Mouse (Mus musculus) embryonic facial prominence, embryonic 14.5 days (tissue): ENCODE data around the gene Cfap44. TPM values are rescaled to one million over a fixed set of nuclear protein-coding genes. Genes with fewer than 3 reads are reported as not detected.

Experiments
- ATAC-seq: fragments of 200-750 bp; cut with Nextera tagmentation; 2 replicates; pipeline ENCODE4 v1.8.0; 2017; ENCODE audit warnings: low read depth, moderate number of reproducible peaks, moderate TSS enrichment
- DNase-seq: peaks from one replicate; pipeline ENCODE4 v3.0.0-alpha.2; 2015; ENCODE audit warnings: low spot score
- H3K27ac ChIP-seq: fragments of 300-500 bp; sonication (generic); replicated peaks from 2 replicates; pipeline ENCODE4 v1.5.1; 2014; ENCODE audit warnings: low read depth, mild to moderate bottlenecking, low read length, moderate library complexity
- H3K27me3 ChIP-seq: fragments of 300-500 bp; sonication (generic); replicated peaks from 2 replicates; pipeline ENCODE4 v1.6.1; 2014; ENCODE audit warnings: low read length; ENCODE audit not compliant: control insufficient read depth, insufficient read depth
- H3K36me3 ChIP-seq: fragments of 300-500 bp; sonication (generic); 2 replicates; pipeline ENCODE4 v1.6.1; 2014; ENCODE audit warnings: low read length, mixed read lengths; ENCODE audit not compliant: control insufficient read depth, insufficient read depth
- H3K4me1 ChIP-seq: fragments of 300-500 bp; sonication (generic); 2 replicates; pipeline ENCODE4 v1.6.1; 2014; ENCODE audit warnings: antibody characterized with exemption, low read length; ENCODE audit not compliant: control insufficient read depth, insufficient read depth
- H3K4me2 ChIP-seq: fragments of 300-500 bp; sonication (generic); 2 replicates; pipeline ENCODE4 v1.6.1; 2014; ENCODE audit warnings: low read depth, mild to moderate bottlenecking, low read length, moderate library complexity, mixed read lengths
- H3K4me3 ChIP-seq: fragments of 300-500 bp; sonication (generic); 2 replicates; pipeline ENCODE4 v1.5.1; 2014; ENCODE audit warnings: low read depth, mild to moderate bottlenecking, low read length
- H3K9ac ChIP-seq: fragments of 300-500 bp; sonication (generic); 2 replicates; pipeline ENCODE4 v1.6.1; 2014; ENCODE audit warnings: low read depth, mild to moderate bottlenecking, low read length, moderate library complexity, mixed read lengths
- H3K9me3 ChIP-seq: fragments of 300-500 bp; sonication (generic); 2 replicates; pipeline ENCODE4 v1.6.1; 2016; ENCODE audit warnings: low read length; ENCODE audit not compliant: control insufficient read depth
- WGBS: fragments of 180-500 bp; shearing (Covaris S2); extraction: QIAGEN DNeasy Blood & Tissue Kit; methylation state at CpG from one replicate; pipeline ENCODE4 v1.1.7; 2014; 5-methylcytosine and 5-hydroxymethylcytosine counted together
- polyA plus RNA-seq: library from polyadenylated mRNA; unstranded; fragments of >200 nt; fragmentation: Nextera tagmentation; extraction: Ambion mirVana; gene quantifications from 2 replicates; pipeline ENCODE4 v1.2.1, GENCODE M21; 2014

Gene Cfap44
- polyA plus RNA-seq, 1 experiment from 2014 or later: 2.4 TPM

DNA sequence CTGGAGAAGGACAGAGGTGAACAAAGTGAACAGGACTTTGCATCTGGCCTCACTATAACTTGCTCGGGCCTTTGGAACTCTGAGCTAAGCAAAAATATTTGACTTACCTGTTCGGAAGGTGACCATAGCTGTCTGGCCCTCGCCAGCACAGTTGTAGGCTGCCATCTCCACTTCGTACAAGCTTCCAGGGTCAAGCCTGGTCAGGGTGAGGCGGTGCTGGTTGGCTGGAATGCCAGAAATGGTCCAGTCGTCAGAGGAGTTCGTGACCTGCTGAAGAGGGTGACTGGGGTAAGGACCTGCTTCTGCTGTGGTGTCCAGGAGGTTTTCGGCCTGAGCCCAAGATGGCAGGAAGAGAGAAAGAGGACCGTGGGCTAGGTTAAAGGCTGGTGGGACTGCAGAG, 98.1 kb downstream of the Cfap44 start:
- ATAC-seq: no peak
- DNase-seq: no peak
- Histone ChIP-seq H3K9me3 (no peaks in the 10 kb centered on the region), H3K4me1 (peaks cover 14% of the 10 kb centered on the region; the same call in 1 of the 2 replicates), H3K4me2 (no peak overlapping the region), H3K27ac (no peak overlapping the region), H3K27me3 (no peaks in the 10 kb centered on the region), H3K4me3 (no peak overlapping the region), H3K36me3 (peaks cover 96% of the 10 kb centered on the region), H3K9ac (no peak overlapping the region)
- 84% methylated on average over 9 of the region's 9 CpGs for WGBS

DNA sequence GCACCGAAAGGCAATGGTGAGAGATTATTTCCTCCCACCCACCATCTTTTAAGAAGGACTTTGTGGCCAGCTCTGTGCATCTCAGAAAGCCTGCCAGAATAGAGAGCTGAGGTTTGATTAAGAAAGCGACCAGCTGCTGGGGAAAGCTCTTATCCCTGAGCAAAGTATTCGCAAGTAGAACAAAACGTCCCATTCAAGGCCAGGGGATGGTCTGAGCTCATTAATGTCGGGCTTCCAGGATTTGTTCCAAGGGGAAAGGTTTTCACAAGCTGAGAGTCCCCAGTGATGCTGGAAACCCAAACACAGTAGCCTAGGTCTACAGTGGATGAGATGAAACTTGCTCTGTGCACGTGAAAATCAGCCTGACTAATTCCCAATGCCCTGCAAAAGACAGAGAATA, 99.3 kb downstream of the Cfap44 start:
- ATAC-seq: no peak
- H3K9ac ChIP-seq: no peak overlapping the region
- DNase-seq: peak; percentile 51
- H3K4me1 ChIP-seq: peaks cover 14% of the 10 kb centered on the region; the same call in 1 of the 2 replicates
- WGBS: 32% methylated on average over 6 of the region's 6 CpGs
- H3K36me3 ChIP-seq: peaks cover 96% of the 10 kb centered on the region
- no peaks in the 10 kb centered on the region for H3K27me3 ChIP-seq
- H3K4me3 ChIP-seq: no peak overlapping the region
- no peak overlapping the region for H3K4me2 ChIP-seq
- peaks cover 5% of the 10 kb centered on the region; the same call in 1 of the 2 replicates for H3K9me3 ChIP-seq
- peak overlapping the region; percentile 65 for H3K27ac ChIP-seq

DNA sequence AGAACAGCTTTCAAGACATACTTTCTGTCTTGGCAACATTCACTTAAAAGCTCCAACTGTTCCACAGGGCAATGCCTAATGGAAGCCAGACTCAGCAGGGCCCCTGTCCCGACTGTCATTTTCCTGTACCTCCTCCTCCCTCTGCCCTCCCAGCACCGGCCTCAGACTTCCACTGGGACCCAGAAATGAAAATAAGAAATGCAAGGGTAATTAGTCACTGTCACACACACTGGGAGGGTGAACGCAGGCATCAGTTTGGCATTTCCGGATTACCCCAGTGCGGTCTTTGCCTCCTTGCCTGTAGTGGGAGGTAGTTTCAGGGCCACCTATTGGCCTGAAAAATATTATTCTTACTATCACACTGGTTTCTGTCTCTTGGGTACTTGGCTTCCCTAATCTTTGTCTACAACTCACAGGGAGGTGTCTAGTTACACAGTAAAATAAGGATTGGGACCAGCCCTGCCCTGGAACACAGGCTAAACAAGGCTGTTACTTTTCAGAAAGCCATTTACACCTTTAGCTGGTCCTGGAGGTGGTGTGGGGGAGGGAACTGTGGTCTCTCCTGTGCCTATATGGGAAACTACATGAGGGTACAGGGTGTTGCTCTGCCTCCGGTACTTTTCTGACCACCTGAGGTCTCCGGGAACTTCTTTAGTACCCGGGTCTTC, 100.0 kb downstream of the Cfap44 start:
- Histone ChIP-seq H3K4me2 (no peak overlapping the region), H3K9me3 (peaks cover 6% of the 10 kb centered on the region; the same call in 1 of the 2 replicates), H3K4me3 (no peak overlapping the region), H3K27me3 (no peaks in the 10 kb centered on the region), H3K36me3 (peaks cover 96% of the 10 kb centered on the region), H3K4me1 (peaks cover 14% of the 10 kb centered on the region; the same call in 1 of the 2 replicates), H3K9ac (no peak overlapping the region), H3K27ac (peak overlapping the region; percentile 65)
- ATAC-seq (peak; percentile 35), DNase-seq (peak; percentile 61)
- 20% methylated on average over 8 of the region's 8 CpGs for WGBS

DNA sequence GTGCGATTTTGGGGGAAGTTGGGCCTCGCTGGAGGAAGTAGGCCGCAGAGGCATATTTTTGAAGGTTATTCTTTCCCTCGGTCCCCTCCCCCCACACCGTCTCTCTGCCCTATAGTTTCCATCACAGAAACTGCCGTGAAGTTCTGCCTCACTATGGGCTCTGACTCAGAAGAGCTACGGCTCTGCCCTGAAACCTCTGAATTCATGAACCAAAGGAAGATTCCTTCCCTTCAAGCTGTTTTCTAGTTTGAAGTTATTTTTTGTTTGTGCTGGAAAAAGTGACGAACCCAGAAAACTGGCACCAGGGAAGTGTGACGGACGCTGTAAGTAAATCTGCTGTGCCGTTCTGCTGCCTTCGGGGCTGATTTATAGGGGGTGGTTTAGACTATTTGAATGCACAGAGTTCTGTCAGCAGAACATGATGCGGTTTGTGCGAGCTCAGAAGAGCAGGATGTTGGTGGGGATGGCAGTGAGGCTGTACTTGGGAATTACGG, 102.4 kb downstream of the Cfap44 start:
- no peak for ATAC-seq
- 69% methylated on average over 15 of the region's 15 CpGs for WGBS

DNA sequence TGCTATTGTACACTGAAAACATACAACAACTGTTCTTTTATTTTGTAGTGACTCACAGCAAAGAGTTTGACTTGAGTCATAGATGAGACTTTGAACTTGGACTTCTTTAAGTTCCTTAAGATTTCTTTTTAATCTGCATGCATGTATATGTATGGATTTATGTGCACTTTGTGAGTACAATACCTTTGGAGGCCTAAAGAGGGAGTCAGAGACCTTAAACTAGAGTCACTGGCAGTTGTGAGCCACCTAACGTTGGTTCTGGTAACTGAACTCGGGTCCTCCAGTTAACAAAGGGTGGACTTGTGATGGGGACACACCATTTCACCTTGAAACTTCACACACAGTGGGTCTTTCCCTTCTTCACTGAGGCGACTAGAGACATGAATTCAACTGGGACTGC, 103.9 kb downstream of the Cfap44 start:
- no peak overlapping the region for H3K4me3 ChIP-seq
- H3K36me3 ChIP-seq: peaks cover 96% of the 10 kb centered on the region
- H3K27ac ChIP-seq: no peak overlapping the region
- DNase-seq (no peak), ATAC-seq (no peak)
- WGBS: 92% methylated on average over 3 of the region's 3 CpGs
- H3K9me3 ChIP-seq: peaks cover 6% of the 10 kb centered on the region; the same call in 1 of the 2 replicates
- H3K9ac ChIP-seq: no peak overlapping the region
- H3K4me1 ChIP-seq: peaks cover 14% of the 10 kb centered on the region; the same call in 1 of the 2 replicates
- no peak overlapping the region for H3K4me2 ChIP-seq
- H3K27me3 ChIP-seq: no peaks in the 10 kb centered on the region

More for the DNA sequence above, 102.4 kb downstream of the Cfap44 start:
- no peak overlapping the region for H3K4me2 ChIP-seq
- H3K36me3 ChIP-seq: peaks cover 96% of the 10 kb centered on the region
- H3K4me3 ChIP-seq: no peak overlapping the region
- peaks cover 6% of the 10 kb centered on the region; the same call in 1 of the 2 replicates for H3K9me3 ChIP-seq
- no peak for DNase-seq
- no peak overlapping the region for H3K9ac ChIP-seq
- H3K4me1 ChIP-seq: peaks cover 14% of the 10 kb centered on the region; the same call in 1 of the 2 replicates
- H3K27me3 ChIP-seq: no peaks in the 10 kb centered on the region
- no peak overlapping the region for H3K27ac ChIP-seq

DNA sequence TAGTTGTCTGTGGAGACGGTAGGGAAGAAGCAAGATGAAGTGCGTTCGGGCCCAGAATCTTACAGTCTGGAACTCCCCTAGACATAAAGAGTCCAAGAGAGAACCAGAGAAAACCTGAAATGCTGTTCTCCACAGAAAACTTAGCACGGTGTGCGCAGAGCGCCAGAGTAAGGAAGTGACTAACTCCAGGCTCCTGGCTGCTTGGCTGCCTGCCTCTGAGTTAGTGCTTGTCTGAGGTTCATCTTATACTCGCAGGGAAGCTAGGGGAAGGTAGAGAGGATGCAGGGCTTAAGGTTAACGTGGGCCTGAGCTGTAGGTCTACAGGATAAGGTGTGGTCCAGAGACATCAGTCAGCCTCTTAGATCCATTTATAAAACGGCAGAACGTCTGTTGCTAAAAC, 107.2 kb downstream of the Cfap44 start:
- Histone ChIP-seq H3K27ac (no peak overlapping the region), H3K4me2 (no peak overlapping the region), H3K9ac (no peak overlapping the region), H3K27me3 (no peaks in the 10 kb centered on the region), H3K9me3 (peaks cover 6% of the 10 kb centered on the region; the same call in 1 of the 2 replicates), H3K36me3 (peaks cover 100% of the 10 kb centered on the region), H3K4me3 (no peak overlapping the region), H3K4me1 (peaks cover 5% of the 10 kb centered on the region)
- ATAC-seq: no peak
- no peak for DNase-seq
- WGBS: 92% methylated on average over 10 of the region's 10 CpGs

DNA sequence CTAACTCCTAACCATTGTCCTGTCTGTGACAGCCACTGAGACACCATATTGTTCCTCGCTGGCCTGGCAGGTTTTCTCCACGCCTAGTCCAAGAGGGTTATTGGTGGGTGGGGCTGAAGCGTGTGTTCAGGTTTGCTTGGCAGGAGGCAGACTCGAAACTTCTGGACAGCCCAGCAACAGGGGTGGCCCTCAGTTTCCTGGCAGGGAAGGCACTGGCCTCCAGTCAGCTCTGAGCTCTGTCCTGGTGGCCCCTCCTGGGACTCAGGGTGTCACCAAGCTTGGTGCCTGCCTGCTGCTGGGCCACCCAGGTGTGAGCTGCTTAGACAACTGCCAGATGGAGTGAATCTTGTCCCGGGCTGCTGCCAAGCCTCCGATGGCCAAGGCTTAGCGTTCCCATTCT, 107.7 kb downstream of the Cfap44 start:
- Histone ChIP-seq H3K4me3 (no peak overlapping the region), H3K9me3 (peaks cover 6% of the 10 kb centered on the region; the same call in 1 of the 2 replicates), H3K4me2 (no peak overlapping the region), H3K27me3 (no peaks in the 10 kb centered on the region), H3K36me3 (peaks cover 96% of the 10 kb centered on the region), H3K4me1 (peaks cover 10% of the 10 kb centered on the region), H3K9ac (no peak overlapping the region), H3K27ac (no peak overlapping the region)
- ATAC-seq (no peak), DNase-seq (no peak)
- 78% methylated on average over 7 of the region's 7 CpGs for WGBS

DNA sequence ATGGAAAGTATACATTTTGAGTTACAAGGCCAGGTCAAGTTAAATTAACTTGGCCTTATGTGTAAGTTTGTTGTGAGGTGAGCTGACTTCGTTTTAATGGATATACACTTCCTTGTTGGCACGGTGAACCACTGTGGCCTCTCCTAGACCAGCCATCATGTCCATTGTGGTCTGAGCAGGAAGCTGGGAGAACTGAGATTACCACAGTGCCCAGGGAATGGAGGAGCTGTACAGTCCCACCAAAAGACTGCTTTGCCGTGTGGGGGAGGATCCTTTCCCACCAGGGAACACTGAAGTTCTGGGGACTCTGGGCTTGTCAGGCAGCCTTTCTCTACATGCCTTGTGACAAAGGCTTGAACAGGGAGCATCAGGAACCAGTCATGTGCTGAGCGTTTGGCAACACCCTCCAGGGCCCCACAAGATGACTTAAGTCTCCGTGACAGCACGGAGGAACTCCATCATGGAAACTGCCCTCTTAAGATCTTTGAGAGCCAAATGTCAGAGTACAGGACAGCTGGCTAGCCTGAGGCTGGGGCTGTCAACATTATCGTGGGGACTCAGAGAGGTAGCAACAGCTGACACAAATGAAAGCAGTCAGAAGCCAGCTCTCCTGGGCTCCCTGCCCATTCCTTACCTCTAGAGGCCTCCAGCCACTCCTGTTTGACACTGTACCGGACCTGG, 108.4 kb downstream of the Cfap44 start:
- H3K27me3 ChIP-seq: no peaks in the 10 kb centered on the region
- 59% methylated on average over 8 of the region's 8 CpGs for WGBS
- peak overlapping the region; percentile 25; the same call in 1 of the 2 replicates for H3K27ac ChIP-seq
- H3K4me2 ChIP-seq: no peak overlapping the region
- H3K9me3 ChIP-seq: peaks cover 6% of the 10 kb centered on the region; the same call in 1 of the 2 replicates
- peaks cover 95% of the 10 kb centered on the region for H3K36me3 ChIP-seq
- H3K9ac ChIP-seq: no peak overlapping the region
- ATAC-seq: peak; percentile 75; the same call in 1 of the 2 replicates
- no peak overlapping the region for H3K4me3 ChIP-seq
- DNase-seq: peak; percentile 74
- H3K4me1 ChIP-seq: peaks cover 17% of the 10 kb centered on the region
